Mouse (Mus musculus): ENCODE data around the gene Gm45717.

- TF ChIP-seq GATA1 (IDR thresholded peaks at IDR 0.05; ENCODE audit: low read length), result no peak
- TF ChIP-seq TAL1 (IDR thresholded peaks at IDR 0.05; ENCODE audit: low read length), result no peak
These were observed 53.5 kb downstream of the Gm45717 start for GRCm38 (mm10) chr7:140902036-140902875.

Data from erythroblast, embryonic 14.5 days (primary cell).